Mouse (Mus musculus): ENCODE data around the gene Krt75. TPM values are rescaled to one million over a fixed set of nuclear protein-coding genes. Genes with fewer than 3 reads are reported as not detected.

Krt75 gene
- polyA plus RNA-seq, 1 experiment from 2014 or later: 0.17 TPM

DNA sequence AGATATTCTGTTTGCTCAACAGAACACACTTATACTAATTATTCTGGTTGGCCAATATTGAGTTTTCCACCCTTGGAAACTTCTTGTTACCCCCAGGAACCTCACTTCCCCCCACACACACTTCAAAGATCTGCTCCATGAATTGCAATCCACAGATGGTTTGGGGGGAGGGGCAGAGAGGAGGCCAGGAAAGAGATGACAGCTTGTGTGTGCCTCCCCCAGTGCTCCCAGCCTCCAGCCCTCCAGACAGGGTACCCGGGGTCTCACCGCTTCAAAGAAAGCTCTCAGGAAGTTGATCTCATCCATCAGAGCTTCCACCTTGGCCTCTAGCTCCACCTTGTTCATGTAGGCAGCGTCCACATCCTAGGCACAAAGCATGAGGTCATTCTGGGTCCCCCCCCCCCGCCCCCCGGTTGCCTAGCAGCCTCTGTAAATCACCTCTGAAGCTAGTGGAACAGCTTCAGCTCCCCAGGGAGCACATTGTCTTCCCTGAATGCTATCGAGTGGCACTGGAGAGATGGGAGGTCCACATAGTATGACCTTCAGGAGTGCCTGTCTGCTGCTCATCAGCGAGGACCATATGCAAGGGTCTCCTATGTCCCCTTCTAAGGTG, 15.6 kb downstream of the Krt75 start:
- H3K4me1 ChIP-seq (ENCODE audit: control insufficient read depth, insufficient read depth, low read length): no peaks in the 10 kb centered on the region
- H3K9ac ChIP-seq (ENCODE audit: low read length): no peak overlapping the region
- no peak overlapping the region for H3K27ac ChIP-seq (ENCODE audit: low read length)
- no peak overlapping the region for H3K4me3 ChIP-seq (ENCODE audit: low read length)
- 15% methylated on average over 7 of the region's 7 CpGs for WGBS
- no peaks in the 10 kb centered on the region for H3K36me3 ChIP-seq (ENCODE audit: control insufficient read depth, insufficient read depth)
- H3K9me3 ChIP-seq (replicated peaks; ENCODE audit: control insufficient read depth, low read length): no peaks in the 10 kb centered on the region
- peaks cover 11% of the 10 kb centered on the region; the same call in 1 of the 2 replicates for H3K27me3 ChIP-seq (ENCODE audit: control insufficient read depth, insufficient read depth, low read length)
- no peak overlapping the region for H3K4me2 ChIP-seq (ENCODE audit: low read depth, low read length)
- no peak for ATAC-seq (replicated peaks; ENCODE audit: extremely low read depth, insufficient read depth, low FRiP score)

DNA sequence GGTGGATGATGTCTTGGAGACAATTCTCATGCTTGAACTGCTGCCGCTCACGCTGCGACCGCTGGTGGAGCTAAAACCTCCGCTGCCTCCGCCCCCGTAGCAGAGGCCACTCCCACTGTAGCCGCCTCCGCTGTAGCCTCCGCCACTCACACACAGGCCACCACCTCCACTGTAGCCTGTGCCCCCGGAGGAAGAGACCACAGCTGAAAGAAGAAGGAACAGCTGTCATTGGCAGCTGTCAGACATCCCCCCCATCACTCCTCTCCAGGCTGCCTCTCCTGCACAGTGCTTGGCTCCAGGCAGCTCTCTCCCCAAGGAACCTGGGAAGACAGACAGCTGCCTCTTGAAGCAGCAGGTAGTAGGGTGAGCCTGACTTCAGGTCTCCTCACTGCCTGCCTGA, 20.5 kb downstream of the Krt75 start:
- H3K4me2 ChIP-seq (ENCODE audit: low read depth, low read length): peak overlapping the region; percentile 31; the same call in 1 of the 2 replicates
- ATAC-seq (replicated peaks; ENCODE audit: extremely low read depth, insufficient read depth, low FRiP score): peak; percentile 41; the same call in 1 of the 2 replicates
- no peak overlapping the region for H3K4me3 ChIP-seq (ENCODE audit: low read length)
- H3K9me3 ChIP-seq (replicated peaks; ENCODE audit: control insufficient read depth, low read length): no peaks in the 10 kb centered on the region
- no peak overlapping the region for H3K27ac ChIP-seq (ENCODE audit: low read length)
- H3K9ac ChIP-seq (ENCODE audit: low read length): no peak overlapping the region
- no peaks in the 10 kb centered on the region for H3K4me1 ChIP-seq (ENCODE audit: control insufficient read depth, insufficient read depth, low read length)
- H3K27me3 ChIP-seq (ENCODE audit: control insufficient read depth, insufficient read depth, low read length): peaks cover 13% of the 10 kb centered on the region; the same call in 1 of the 2 replicates
- 2% methylated on average over 11 of the region's 11 CpGs for WGBS
- no peaks in the 10 kb centered on the region for H3K36me3 ChIP-seq (ENCODE audit: control insufficient read depth, insufficient read depth)

DNA sequence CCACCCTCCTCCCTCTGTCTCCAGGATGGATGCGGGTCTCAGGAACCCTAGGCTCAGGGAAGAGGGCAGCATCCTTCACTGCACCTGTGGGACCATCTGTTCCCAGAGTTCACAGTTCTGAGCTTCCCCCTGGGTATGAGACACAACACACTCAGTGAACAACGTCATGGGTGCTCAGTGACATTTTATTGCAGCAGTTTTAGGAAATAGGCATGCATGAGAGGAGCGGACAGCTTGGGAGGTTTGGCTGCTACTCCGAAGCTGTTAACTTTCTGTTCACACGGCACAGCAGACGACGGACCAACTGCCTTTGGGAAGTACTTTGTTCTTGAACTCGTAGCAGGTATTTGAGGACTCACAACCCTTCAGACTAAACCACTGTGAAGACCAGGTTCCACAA, 21.5 kb downstream of the Krt75 start:
- Histone ChIP-seq H3K4me1 (ENCODE audit: control insufficient read depth, insufficient read depth, low read length) (no peaks in the 10 kb centered on the region), H3K27ac (ENCODE audit: low read length) (no peak overlapping the region), H3K4me3 (ENCODE audit: low read length) (no peak overlapping the region), H3K9ac (ENCODE audit: low read length) (no peak overlapping the region), H3K36me3 (ENCODE audit: control insufficient read depth, insufficient read depth) (no peaks in the 10 kb centered on the region), H3K9me3 (replicated peaks; ENCODE audit: control insufficient read depth, low read length) (no peaks in the 10 kb centered on the region), H3K27me3 (ENCODE audit: control insufficient read depth, insufficient read depth, low read length) (peaks cover 13% of the 10 kb centered on the region; the same call in 1 of the 2 replicates), H3K4me2 (ENCODE audit: low read depth, low read length) (no peak overlapping the region)
- WGBS: 80% methylated on average over 8 of the region's 8 CpGs
- ATAC-seq (replicated peaks; ENCODE audit: extremely low read depth, insufficient read depth, low FRiP score): no peak

DNA sequence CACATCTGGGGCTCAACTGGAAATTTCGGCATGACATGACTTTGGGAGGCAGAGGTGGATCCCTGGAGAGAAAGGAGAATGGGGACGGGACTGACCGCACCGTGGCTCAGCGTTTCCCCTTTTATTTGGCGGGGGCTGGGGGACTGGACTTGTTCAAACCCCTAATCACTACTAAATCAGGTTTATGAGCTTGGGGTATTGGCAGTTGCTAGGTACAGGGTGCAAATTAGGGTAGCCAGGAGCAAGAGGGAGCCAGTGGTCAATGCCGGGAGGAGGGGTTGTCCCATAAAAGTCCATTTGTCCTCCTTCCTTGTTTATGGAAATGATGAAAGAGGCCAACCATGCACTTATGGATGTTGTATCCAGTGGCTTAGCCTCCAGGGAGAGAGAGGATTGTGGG, 23.1 kb downstream of the Krt75 start, which contains the start of gene Krt82:
TSS of gene Krt82 (minus strand) at position 101 of the 400 bp plus-strand sequence.
- Histone ChIP-seq H3K4me1 (ENCODE audit: control insufficient read depth, insufficient read depth, low read length) (no peaks in the 10 kb centered on the region), H3K27ac (ENCODE audit: low read length) (no peak within 1 kb of the TSS), H3K36me3 (ENCODE audit: control insufficient read depth, insufficient read depth) (no peaks in the 10 kb centered on the region), H3K4me3 (ENCODE audit: low read length) (no peak within 1 kb of the TSS), H3K9ac (ENCODE audit: low read length) (no peak within 1 kb of the TSS), H3K4me2 (ENCODE audit: low read depth, low read length) (no peak within 1 kb of the TSS), H3K9me3 (replicated peaks; ENCODE audit: control insufficient read depth, low read length) (no peaks in the 10 kb centered on the region), H3K27me3 (ENCODE audit: control insufficient read depth, insufficient read depth, low read length) (peaks cover 13% of the 10 kb centered on the region; the same call in 1 of the 2 replicates)
- ATAC-seq (replicated peaks; ENCODE audit: extremely low read depth, insufficient read depth, low FRiP score): no peak
- 82% methylated on average over 7 of the region's 7 CpGs for WGBS

DNA sequence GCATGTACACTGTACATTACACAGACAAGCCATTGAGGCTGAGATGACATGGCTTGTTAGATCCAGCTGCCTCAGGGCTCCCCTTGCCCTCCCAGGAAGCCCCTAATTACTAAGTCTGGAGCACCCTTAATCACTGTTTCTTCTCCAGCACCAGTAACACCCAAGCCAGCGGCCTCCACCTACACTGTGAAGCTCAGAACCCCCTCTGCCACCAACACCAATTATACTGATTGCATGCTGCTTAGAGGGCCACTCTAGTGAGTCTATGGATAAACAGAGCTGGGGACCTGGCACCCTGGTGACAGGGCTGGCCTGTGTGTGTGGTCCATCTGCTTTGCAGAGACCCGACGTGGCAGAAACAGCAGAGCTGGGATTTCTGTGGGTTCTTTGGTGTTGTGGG, 29.2 kb downstream of the Krt75 start:
- Histone ChIP-seq H3K4me2 (ENCODE audit: low read depth, low read length) (no peak overlapping the region), H3K4me3 (ENCODE audit: low read length) (no peak overlapping the region), H3K27ac (ENCODE audit: low read length) (no peak overlapping the region), H3K36me3 (ENCODE audit: control insufficient read depth, insufficient read depth) (no peaks in the 10 kb centered on the region), H3K4me1 (ENCODE audit: control insufficient read depth, insufficient read depth, low read length) (no peaks in the 10 kb centered on the region), H3K9me3 (replicated peaks; ENCODE audit: control insufficient read depth, low read length) (no peaks in the 10 kb centered on the region), H3K27me3 (ENCODE audit: control insufficient read depth, insufficient read depth, low read length) (0 out of 2 replicates have a peak, but pooled peaks cover 4% of the 10 kb centered on the region), H3K9ac (ENCODE audit: low read length) (no peak overlapping the region)
- 66% methylated on average over 3 of the region's 3 CpGs for WGBS
- no peak for ATAC-seq (replicated peaks; ENCODE audit: extremely low read depth, insufficient read depth, low FRiP score)

DNA sequence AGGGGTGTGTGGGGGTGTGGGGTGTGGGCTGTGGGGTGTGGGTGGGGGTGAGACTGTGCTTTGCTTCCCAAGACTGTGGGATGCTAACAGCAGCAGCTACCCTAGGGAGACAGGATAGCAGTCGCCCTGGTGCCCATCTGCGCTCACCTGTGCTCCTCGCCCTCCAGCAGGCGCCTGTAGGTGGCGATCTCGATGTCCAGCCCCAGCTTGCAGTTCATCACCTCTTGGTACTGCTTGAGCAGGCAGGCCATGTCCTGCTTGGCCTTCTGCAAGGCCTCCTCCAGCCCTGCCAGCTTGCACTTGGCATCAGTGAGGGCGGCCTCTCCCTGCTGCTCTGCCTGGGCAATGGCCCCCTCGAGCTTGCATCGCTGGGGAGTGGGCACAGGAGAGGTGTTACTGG, 31.2 kb downstream of the Krt75 start:
- H3K27me3 ChIP-seq (ENCODE audit: control insufficient read depth, insufficient read depth, low read length): 0 out of 2 replicates have a peak, but pooled peaks cover 2% of the 10 kb centered on the region
- no peak for ATAC-seq (replicated peaks; ENCODE audit: extremely low read depth, insufficient read depth, low FRiP score)
- no peak overlapping the region for H3K9ac ChIP-seq (ENCODE audit: low read length)
- H3K9me3 ChIP-seq (replicated peaks; ENCODE audit: control insufficient read depth, low read length): no peaks in the 10 kb centered on the region
- no peaks in the 10 kb centered on the region for H3K4me1 ChIP-seq (ENCODE audit: control insufficient read depth, insufficient read depth, low read length)
- H3K36me3 ChIP-seq (ENCODE audit: control insufficient read depth, insufficient read depth): no peaks in the 10 kb centered on the region
- no peak overlapping the region for H3K4me2 ChIP-seq (ENCODE audit: low read depth, low read length)
- H3K4me3 ChIP-seq (ENCODE audit: low read length): no peak overlapping the region
- WGBS: 62% methylated on average over 9 of the region's 9 CpGs
- H3K27ac ChIP-seq (ENCODE audit: low read length): no peak overlapping the region

DNA sequence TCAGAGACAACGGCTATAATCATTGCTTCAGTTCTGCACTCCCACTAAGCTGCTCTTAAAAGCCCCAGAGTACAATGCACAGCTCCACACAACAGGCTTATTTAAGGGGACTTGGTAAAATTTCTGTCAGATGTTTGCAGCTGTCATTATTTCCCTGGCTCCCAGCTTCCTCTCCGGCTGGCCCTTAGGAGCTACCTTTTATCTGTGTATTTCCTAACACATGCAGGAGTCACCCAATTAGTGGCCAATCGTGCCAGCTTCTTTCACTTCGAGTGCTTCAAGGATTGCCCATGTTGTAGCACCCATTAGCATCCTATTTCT, 35.2 kb downstream of the Krt75 start:
- ATAC-seq (replicated peaks; ENCODE audit: extremely low read depth, insufficient read depth, low FRiP score): no peak
- no peak overlapping the region for H3K9ac ChIP-seq (ENCODE audit: low read length)
- H3K36me3 ChIP-seq (ENCODE audit: control insufficient read depth, insufficient read depth): no peaks in the 10 kb centered on the region
- 0 out of 2 replicates have a peak, but pooled peaks cover 2% of the 10 kb centered on the region for H3K27me3 ChIP-seq (ENCODE audit: control insufficient read depth, insufficient read depth, low read length)
- H3K4me2 ChIP-seq (ENCODE audit: low read depth, low read length): no peak overlapping the region
- H3K27ac ChIP-seq (ENCODE audit: low read length): no peak overlapping the region
- no peaks in the 10 kb centered on the region for H3K9me3 ChIP-seq (replicated peaks; ENCODE audit: control insufficient read depth, low read length)
- WGBS: 59% methylated on average over 4 of the region's 4 CpGs
- H3K4me1 ChIP-seq (ENCODE audit: control insufficient read depth, insufficient read depth, low read length): no peaks in the 10 kb centered on the region
- no peak overlapping the region for H3K4me3 ChIP-seq (ENCODE audit: low read length)

DNA sequence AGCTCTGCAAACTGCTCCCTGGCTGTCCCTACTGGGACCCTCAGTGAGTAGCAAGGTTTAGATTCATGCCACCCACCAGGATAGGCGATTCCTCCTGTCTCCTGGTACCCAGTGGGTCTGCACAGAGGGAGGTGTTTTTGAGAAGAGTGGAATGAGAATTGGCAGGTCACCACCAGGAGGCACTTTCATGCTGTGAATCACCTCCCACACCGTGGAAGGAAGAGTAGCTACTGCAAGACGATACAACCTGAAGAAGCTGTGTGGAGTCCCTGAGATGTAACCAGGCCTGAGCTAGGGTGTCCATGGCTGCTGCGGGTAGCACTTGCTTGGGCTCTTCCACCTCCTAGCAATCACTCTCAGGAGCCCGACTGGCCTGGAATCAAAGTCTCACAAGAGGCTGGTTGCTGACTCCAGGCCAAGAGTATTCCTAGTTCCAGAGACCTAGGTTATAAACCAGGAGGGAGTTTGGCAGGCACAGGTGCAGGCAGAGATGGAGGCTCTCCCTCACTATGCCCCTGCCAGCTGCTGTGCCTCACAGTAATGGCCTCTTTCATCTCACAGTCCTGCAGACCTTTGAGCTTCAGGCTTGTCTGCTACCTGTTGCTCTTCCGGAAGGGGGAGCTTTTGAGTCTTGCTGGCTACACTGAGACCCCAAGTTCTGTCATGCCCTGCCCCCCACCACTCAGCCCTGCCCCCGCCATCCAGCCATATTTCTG, 35.7 kb downstream of the Krt75 start:
- 37% methylated on average over 7 of the region's 7 CpGs for WGBS
- no peak overlapping the region for H3K9ac ChIP-seq (ENCODE audit: low read length)
- H3K9me3 ChIP-seq (replicated peaks; ENCODE audit: control insufficient read depth, low read length): no peaks in the 10 kb centered on the region
- H3K27ac ChIP-seq (ENCODE audit: low read length): no peak overlapping the region
- no peak overlapping the region for H3K4me3 ChIP-seq (ENCODE audit: low read length)
- H3K27me3 ChIP-seq (ENCODE audit: control insufficient read depth, insufficient read depth, low read length): 0 out of 2 replicates have a peak, but pooled peaks cover 2% of the 10 kb centered on the region
- no peak for ATAC-seq (replicated peaks; ENCODE audit: extremely low read depth, insufficient read depth, low FRiP score)
- H3K4me2 ChIP-seq (ENCODE audit: low read depth, low read length): no peak overlapping the region
- H3K36me3 ChIP-seq (ENCODE audit: control insufficient read depth, insufficient read depth): no peaks in the 10 kb centered on the region
- no peaks in the 10 kb centered on the region for H3K4me1 ChIP-seq (ENCODE audit: control insufficient read depth, insufficient read depth, low read length)

DNA sequence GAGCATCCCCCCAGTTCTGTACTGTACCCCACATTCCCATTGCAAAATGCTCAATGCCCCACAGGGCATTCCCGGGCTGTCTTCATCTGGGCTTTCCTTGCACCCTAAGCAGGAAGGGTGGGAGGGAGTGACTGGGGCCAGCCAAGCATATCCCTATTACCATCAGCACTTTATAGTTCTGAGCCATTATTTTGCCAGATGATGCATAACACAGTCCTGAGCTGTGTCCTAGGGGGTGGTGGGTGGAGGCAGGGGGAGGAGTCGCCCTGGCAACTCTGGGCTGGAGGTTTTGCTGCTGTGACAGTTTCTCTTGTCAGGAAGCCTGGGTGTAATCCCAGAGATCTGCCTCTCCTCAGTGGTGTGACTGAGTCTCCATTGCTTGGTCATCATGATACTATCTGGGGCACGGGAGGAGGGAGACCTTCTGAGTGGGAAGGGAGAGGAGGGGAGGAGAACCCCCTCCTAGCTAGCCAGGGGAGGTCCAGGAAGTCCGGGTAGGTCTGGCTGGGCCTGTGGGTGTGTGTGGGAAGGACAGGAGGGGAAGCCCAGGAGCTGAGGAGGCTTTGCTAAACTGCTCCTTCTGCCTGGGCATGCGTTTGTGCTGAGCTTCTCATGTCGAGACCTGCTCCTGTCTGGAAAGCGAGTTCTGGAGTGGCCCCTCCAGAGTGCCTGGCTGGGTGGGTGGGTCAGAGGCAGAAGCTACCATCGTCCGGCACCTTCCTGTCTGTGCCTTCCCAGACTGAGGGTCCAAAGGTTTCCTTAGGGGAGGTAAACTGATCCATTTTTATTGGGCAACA, 37.5 kb downstream of the Krt75 start:
- Histone ChIP-seq H3K27ac (ENCODE audit: low read length) (no peak overlapping the region), H3K36me3 (ENCODE audit: control insufficient read depth, insufficient read depth) (no peaks in the 10 kb centered on the region), H3K4me1 (ENCODE audit: control insufficient read depth, insufficient read depth, low read length) (no peaks in the 10 kb centered on the region), H3K4me3 (ENCODE audit: low read length) (no peak overlapping the region), H3K9me3 (replicated peaks; ENCODE audit: control insufficient read depth, low read length) (no peaks in the 10 kb centered on the region), H3K9ac (ENCODE audit: low read length) (no peak overlapping the region), H3K27me3 (ENCODE audit: control insufficient read depth, insufficient read depth, low read length) (0 out of 2 replicates have a peak, but pooled peaks cover 2% of the 10 kb centered on the region), H3K4me2 (ENCODE audit: low read depth, low read length) (no peak overlapping the region)
- no peak for ATAC-seq (replicated peaks; ENCODE audit: extremely low read depth, insufficient read depth, low FRiP score)
- WGBS: 51% methylated on average over 9 of the region's 9 CpGs

All from heart, embryonic 16.5 days (tissue).